Mouse (Mus musculus): ENCODE measurements around the gene Rpl28. TPM values are rescaled to one million over a fixed set of nuclear protein-coding genes. Genes with fewer than 3 reads are reported as not detected.
A peak's percentile ranks its signal among the peaks of the same experiment; 100 is the strongest.

Rpl28 gene
- 311 and 322 TPM in 2 replicates for polyA plus RNA-seq (2016; fragmentation: Nextera tagmentation; extraction: Ambion mirVana)

DNA sequence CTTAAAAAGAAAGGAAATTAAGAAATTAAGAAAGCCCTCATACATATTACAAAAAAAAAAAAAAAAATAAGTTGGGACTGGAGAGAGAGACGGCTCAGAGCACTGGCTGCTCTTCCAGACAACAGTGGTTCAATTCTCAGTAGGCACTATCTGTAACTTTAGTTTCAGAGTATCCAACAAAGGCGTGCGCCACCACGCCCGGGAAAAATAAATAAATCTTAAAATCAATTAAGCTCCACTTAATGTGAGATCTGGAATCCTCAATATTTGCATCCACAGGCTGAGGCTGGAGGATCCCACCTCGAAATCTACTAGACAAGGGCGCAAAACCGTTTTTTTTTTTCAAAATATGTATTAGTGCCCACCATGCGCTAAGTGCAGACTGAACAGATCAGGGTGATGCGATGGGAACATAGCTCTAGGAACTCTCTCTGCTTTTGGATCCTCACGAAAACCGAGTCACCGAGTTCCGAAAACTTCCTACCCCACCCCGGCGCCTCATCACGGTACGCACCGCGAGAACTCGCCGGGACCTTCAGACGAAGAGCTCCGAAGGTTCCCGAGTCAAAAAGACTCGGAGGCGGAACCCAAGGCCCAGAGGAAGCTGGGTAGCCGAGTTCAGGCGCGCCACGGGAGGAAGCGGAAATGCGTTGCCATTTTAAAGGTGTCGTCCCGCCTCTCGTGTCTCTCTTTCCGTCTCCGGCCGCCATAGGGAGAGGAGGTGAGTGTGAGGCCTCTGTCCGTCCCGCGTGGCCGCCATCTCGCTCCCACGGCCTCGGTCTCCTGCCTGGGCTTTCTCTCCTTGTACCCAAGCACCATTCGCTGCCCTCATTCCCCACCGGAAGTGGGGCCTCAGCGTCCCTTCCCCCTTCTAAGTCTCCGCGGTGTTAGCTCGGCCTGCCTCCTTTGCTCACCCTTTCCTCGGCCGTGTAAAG, at the start of gene Rpl28:
Rpl28 (plus strand) TSS at position 597 of the 935 bp plus-strand sequence.
- Histone ChIP-seq H3K27me3 (replicated peaks) (peaks cover 7% of the 10 kb centered on the region; the same call in 1 of the 2 replicates), H3K9ac (peak within 1 kb of the TSS; percentile 97), H3K4me2 (replicated peaks) (peak within 1 kb of the TSS; percentile 85), H3K36me3 (peaks cover 36% of the 10 kb centered on the region), H3K4me3 (peak within 1 kb of the TSS; percentile 88), H3K4me1 (peaks cover 20% of the 10 kb centered on the region), H3K27ac (peak within 1 kb of the TSS; percentile 72), H3K9me3 (no peaks in the 10 kb centered on the region)
- WGBS: 2% methylated on average over 50 of the region's 54 CpGs
- ATAC-seq (ENCODE audit: low FRiP score, low read depth): peak; percentile 88

DNA sequence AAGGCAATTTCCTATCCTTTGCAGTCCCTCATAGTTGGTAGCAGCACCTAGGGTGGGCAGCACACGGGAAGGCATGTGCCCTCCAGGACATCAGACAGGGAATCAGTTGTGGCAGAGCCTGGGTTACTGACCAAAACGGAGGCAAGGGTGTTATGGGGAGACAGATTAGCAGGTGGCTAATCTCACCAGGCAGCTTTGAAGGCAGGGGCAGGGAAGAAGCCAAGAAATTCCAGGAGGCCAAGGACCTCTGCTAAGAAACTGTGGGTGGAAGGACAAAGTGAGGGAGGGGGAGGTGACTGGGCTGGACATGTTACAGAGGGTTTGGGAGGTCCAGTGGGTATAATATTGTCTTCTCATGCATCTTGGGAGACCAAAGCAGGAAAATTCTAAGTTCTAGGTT, 49.3 kb upstream of the Rpl28 start:
- no peaks in the 10 kb centered on the region for H3K9me3 ChIP-seq
- H3K4me2 ChIP-seq (replicated peaks): 0 out of 2 replicates have a peak overlapping the region, but pooled peaks have one; percentile 86
- H3K9ac ChIP-seq: no peak overlapping the region
- peaks cover 31% of the 10 kb centered on the region for H3K36me3 ChIP-seq
- no peak overlapping the region for H3K4me3 ChIP-seq
- WGBS: 75% methylated on average over 2 of the region's 2 CpGs
- H3K27me3 ChIP-seq (replicated peaks): no peaks in the 10 kb centered on the region
- no peak overlapping the region for H3K27ac ChIP-seq
- ATAC-seq (ENCODE audit: low FRiP score, low read depth): no peak
- H3K4me1 ChIP-seq: peaks cover 31% of the 10 kb centered on the region

DNA sequence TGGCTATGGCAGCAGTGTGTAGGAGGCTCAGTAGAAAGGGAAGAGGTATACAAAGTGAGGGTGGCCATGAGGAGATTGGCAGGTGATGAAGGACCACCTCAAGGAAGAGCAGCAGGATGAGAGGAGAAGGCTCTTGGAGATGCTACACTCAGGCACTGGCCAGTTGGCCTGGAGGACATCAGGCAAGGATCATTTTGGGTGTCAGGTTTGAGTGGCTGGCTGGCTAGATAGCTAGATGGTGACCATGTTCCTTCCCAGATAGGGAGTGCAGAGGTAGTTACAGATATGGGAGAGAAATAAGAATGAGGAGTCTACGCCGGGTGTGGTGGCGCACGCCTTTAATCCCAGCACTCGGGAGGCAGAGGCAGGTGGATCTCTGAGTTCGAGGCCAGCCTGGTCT, 47.8 kb upstream of the Rpl28 start:
- peaks cover 36% of the 10 kb centered on the region for H3K36me3 ChIP-seq
- peaks cover 25% of the 10 kb centered on the region for H3K4me1 ChIP-seq
- H3K9ac ChIP-seq: no peak overlapping the region
- 95% methylated on average over 6 of the region's 6 CpGs for WGBS
- H3K9me3 ChIP-seq: no peaks in the 10 kb centered on the region
- no peak overlapping the region for H3K27ac ChIP-seq
- no peaks in the 10 kb centered on the region for H3K27me3 ChIP-seq (replicated peaks)
- no peak for ATAC-seq (ENCODE audit: low FRiP score, low read depth)
- H3K4me2 ChIP-seq (replicated peaks): no peak overlapping the region
- H3K4me3 ChIP-seq: no peak overlapping the region

DNA sequence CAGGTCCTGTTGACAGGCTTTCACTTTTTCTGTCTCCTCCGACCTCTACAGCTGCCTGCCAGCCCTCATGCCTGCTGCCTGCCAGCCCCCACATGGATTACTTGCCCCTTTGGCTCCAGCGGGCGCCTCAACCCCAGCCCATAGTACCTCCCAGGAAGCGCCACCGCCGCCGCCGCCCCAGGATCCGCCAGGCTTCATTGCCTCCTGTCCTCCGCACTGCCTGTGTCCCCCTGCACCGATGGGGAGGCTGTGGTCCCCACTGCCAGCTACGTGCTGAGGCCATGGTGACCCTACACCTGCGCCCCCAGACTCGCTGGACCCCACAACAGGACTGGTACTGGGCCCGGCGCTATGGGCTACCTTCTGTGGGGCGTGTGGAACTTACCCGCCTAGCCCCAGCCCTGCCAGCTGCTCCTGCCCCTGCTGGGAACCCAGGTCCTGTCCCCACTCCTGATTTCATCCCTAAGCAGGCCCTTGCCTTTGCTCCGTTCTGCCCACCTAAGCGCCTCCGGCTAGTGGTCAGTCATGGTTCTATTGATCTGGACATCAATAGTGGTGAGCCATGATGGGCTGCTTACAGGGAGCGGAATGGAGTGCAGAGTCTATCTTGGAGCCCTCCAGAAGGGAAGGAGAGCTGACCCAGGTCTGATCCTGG, 46.2 kb upstream of the Rpl28 start:
- H3K27ac ChIP-seq: no peak overlapping the region
- ATAC-seq (ENCODE audit: low FRiP score, low read depth): no peak
- WGBS: 88% methylated on average over 22 of the region's 22 CpGs
- H3K4me2 ChIP-seq (replicated peaks): no peak overlapping the region
- no peaks in the 10 kb centered on the region for H3K9me3 ChIP-seq
- no peak overlapping the region for H3K4me3 ChIP-seq
- peaks cover 36% of the 10 kb centered on the region for H3K36me3 ChIP-seq
- H3K4me1 ChIP-seq: peaks cover 17% of the 10 kb centered on the region
- H3K27me3 ChIP-seq (replicated peaks): no peaks in the 10 kb centered on the region
- H3K9ac ChIP-seq: no peak overlapping the region

DNA sequence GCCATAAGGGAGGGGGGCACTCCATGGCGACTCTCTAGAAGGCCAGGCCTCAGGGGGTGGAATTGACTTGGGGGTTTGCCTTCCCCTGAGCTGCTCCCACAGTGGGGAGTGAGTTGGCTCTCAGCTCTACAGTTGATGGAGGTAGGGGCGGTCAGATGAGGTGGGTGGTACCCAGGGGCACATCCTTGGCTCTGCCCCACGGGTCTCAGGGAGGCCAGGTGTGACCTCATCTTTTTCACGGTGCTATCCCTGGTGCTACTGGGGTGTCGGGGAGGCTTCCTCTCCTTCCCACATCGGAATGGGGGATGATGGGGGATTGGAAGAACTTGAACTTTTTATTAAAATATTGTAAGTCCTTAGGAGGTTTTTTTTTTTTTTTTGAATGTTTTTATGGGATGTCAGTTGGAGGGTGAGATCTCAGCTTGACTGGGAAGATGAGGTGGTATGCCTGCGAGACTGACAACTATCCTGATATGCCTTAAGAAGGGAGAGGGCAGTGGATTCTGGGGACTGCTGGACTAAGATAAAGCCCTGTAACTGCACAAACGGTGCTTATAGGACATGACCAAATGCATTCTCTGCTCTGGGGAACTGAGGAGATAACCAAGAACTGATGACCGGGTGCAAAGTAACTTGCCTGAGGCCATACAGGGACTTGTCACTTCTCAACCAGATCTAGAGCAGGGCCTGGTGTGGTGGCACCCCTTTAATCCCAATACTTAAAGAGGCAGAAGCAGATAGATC, 45.3 kb upstream of the Rpl28 start:
- no peak for ATAC-seq (ENCODE audit: low FRiP score, low read depth)
- Histone ChIP-seq H3K9me3 (no peaks in the 10 kb centered on the region), H3K4me3 (no peak overlapping the region), H3K27me3 (replicated peaks) (0 out of 2 replicates have a peak, but pooled peaks cover 4% of the 10 kb centered on the region), H3K36me3 (peaks cover 36% of the 10 kb centered on the region), H3K4me2 (replicated peaks) (no peak overlapping the region), H3K9ac (no peak overlapping the region), H3K27ac (no peak overlapping the region), H3K4me1 (peaks cover 17% of the 10 kb centered on the region)
- 77% methylated on average over 9 of the region's 9 CpGs for WGBS

DNA sequence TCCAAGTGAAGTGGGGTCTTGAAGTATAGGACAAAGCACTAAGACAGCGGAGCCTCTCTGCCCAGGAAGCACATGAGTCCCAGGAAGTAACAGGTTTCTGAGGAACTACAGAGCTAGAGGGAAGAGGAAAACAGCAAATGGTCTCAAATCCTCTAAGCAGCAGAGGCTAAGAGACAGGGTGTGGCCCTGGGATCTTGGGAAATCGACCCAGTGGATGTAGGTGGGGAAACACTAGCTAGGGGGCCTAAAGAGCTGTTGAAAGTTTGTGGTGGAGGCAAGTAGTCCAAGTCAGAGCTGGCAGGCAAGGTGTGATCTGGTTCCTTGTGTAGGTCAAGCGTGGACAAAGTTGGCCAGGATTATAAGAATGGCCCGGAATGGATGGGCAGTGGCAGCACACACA, 44.4 kb upstream of the Rpl28 start:
- H3K27ac ChIP-seq: no peak overlapping the region
- H3K9me3 ChIP-seq: no peaks in the 10 kb centered on the region
- peaks cover 28% of the 10 kb centered on the region for H3K36me3 ChIP-seq
- H3K27me3 ChIP-seq (replicated peaks): 0 out of 2 replicates have a peak, but pooled peaks cover 4% of the 10 kb centered on the region
- 79% methylated on average over 4 of the region's 4 CpGs for WGBS
- no peak overlapping the region for H3K9ac ChIP-seq
- no peak for ATAC-seq (ENCODE audit: low FRiP score, low read depth)
- H3K4me1 ChIP-seq: peaks cover 20% of the 10 kb centered on the region
- H3K4me3 ChIP-seq: no peak overlapping the region
- H3K4me2 ChIP-seq (replicated peaks): no peak overlapping the region

DNA sequence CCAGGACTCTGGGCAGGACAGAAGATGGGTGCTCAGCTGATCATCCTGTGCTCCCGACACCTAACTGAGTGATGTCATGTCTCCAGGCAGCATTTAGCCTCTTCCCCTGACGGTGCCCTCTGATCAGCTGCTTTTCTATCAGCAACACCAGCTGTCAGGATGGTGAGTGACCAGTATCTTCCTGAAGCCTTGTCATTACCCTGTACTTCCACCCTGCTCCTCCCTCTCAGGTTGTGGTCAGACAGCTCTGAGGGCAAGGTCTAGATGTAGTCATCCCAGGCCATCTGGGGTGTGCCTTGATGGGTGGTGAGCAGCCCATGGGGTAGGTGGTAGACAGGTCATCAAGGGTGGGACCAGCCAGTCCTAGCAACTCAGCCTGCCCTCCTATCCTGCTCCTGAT, 43.5 kb upstream of the Rpl28 start:
- 0 out of 2 replicates have a peak, but pooled peaks cover 4% of the 10 kb centered on the region for H3K27me3 ChIP-seq (replicated peaks)
- H3K4me3 ChIP-seq: no peak overlapping the region
- H3K27ac ChIP-seq: no peak overlapping the region
- no peak for ATAC-seq (ENCODE audit: low FRiP score, low read depth)
- peaks cover 27% of the 10 kb centered on the region for H3K36me3 ChIP-seq
- peaks cover 20% of the 10 kb centered on the region for H3K4me1 ChIP-seq
- no peak overlapping the region for H3K4me2 ChIP-seq (replicated peaks)
- 87% methylated on average over 2 of the region's 2 CpGs for WGBS
- no peaks in the 10 kb centered on the region for H3K9me3 ChIP-seq
- H3K9ac ChIP-seq: no peak overlapping the region

DNA sequence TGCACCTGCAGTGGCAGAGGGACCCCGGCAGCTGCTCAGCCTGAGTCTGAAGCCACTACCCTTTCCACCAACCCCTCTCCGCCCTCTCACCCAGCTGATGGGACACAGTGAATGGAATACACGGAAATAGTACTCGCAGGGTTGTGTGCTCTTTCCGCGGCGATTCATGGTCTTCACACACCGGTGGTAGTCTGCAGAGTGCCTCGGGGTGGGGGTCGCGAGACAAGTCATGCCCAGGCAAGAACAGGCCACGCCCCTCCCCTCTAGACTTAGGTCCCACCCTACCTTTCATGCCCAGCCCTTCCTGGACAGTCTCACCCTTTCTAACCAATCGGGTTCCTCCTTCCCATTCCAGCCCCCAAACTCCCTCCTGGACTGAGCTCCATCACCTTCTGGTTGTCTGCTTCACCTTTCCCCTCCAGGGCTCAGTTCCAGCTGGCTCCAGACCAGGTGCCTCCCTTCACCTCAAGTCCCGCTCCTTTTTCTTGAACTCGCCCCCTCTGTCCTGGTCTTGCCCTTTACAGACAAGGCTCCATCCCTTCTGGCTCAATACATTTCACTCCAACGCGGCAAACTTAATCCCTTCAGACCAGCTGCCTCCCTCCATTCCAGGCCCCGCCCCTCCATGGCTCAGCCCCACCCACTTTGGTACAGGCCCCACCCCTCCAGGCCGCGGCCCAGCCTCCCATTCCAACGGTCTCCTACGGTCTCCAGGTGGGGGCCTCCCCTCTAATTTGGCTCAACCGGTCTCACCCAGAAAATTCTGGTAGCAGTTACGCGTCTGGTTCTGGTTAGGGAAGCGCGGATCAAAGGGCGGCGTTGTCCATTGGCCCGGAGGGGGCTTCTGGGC, 40.5 kb upstream of the Rpl28 start:
- H3K4me2 ChIP-seq (replicated peaks): peak overlapping the region; percentile 57
- peak overlapping the region; percentile 33 for H3K4me3 ChIP-seq
- H3K27ac ChIP-seq: no peak overlapping the region
- 3% methylated on average over 30 of the region's 30 CpGs for WGBS
- no peaks in the 10 kb centered on the region for H3K9me3 ChIP-seq
- H3K27me3 ChIP-seq (replicated peaks): 0 out of 2 replicates have a peak, but pooled peaks cover 4% of the 10 kb centered on the region
- ATAC-seq (ENCODE audit: low FRiP score, low read depth): peak; percentile 74
- peaks cover 20% of the 10 kb centered on the region for H3K4me1 ChIP-seq
- peaks cover 4% of the 10 kb centered on the region for H3K36me3 ChIP-seq
- 0 out of 2 replicates have a peak overlapping the region, but pooled peaks have one; percentile 21 for H3K9ac ChIP-seq

DNA sequence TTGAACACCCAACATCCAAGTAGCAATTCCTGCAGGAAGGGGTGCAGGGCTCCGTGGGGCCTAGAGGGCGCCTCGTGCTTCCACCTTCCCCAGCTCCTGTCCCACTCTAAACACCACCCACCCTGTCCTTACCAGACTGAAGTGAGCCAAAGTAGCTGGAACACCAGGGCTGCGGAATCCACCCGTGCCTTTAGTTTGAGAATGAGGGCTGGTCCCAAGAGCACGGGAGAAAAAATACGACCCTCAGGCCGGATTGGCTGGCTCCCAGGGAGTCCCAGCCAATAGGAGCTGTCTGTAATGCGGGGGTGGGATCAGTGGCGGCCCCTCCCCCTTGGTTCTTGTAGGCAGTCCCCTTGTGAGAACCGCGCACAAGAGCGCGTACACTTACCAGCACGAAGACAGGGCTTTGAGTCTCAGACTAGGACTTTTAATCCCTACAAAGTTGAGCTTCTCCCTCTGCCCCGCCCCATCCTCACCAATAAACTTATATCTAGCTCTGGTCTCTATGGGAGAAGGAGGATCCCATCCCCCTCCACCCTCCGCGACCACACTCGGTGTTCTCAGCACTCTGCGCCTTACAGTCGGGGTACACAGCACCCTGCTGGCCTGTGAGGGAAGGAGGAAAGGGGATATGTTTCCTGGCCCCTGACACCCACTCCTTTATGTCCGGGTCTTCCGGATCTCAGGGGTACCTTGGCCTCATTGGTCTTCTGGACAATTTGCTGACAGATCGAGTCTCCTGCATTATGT, 39.7 kb upstream of the Rpl28 start, which contains the start of gene Cox6b2:
Cox6b2 (minus strand) TSS at position 274 of the 750 bp plus-strand sequence.
- ATAC-seq (ENCODE audit: low FRiP score, low read depth): peak; percentile 96
- Histone ChIP-seq H3K36me3 (peaks cover 4% of the 10 kb centered on the region; the same call in 1 of the 2 replicates), H3K4me1 (peaks cover 20% of the 10 kb centered on the region), H3K27me3 (replicated peaks) (0 out of 2 replicates have a peak, but pooled peaks cover 4% of the 10 kb centered on the region), H3K4me3 (peak within 1 kb of the TSS; percentile 33), H3K9me3 (no peaks in the 10 kb centered on the region), H3K9ac (0 out of 2 replicates have a peak within 1 kb of the TSS, but pooled peaks have one; percentile 26), H3K4me2 (replicated peaks) (peak within 1 kb of the TSS; percentile 57), H3K27ac (no peak within 1 kb of the TSS)
- 3% methylated on average over 24 of the region's 24 CpGs for WGBS

DNA sequence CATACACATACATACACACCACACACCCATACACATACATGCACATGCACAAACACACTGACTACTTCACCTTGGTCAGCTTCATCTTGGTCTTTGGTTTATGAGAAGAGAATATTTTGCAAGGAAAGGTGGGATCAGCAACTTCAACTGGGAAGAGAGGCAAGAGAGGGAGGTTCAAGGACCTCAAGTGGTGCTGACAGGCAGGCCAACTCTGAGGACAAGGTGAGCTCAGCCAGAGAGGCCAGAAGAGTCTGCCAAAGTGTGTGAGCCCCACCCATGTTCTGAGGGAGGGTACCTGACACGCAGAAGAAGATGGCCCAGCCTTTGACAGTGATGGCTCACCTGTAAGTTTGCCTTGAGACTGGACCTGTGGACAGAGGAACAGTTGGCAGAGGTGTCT, 33.0 kb upstream of the Rpl28 start:
- no peaks in the 10 kb centered on the region for H3K27me3 ChIP-seq (replicated peaks)
- no peak overlapping the region for H3K9ac ChIP-seq
- H3K4me2 ChIP-seq (replicated peaks): no peak overlapping the region
- H3K36me3 ChIP-seq: no peaks in the 10 kb centered on the region
- no peak overlapping the region for H3K4me3 ChIP-seq
- ATAC-seq (ENCODE audit: low FRiP score, low read depth): no peak
- WGBS: 31% methylated on average over 1 of the region's 1 CpGs
- H3K4me1 ChIP-seq: peaks cover under 1% of the 10 kb centered on the region; the same call in 1 of the 2 replicates
- H3K27ac ChIP-seq: no peak overlapping the region
- H3K9me3 ChIP-seq: no peaks in the 10 kb centered on the region
